In the genomic region with DNA sequence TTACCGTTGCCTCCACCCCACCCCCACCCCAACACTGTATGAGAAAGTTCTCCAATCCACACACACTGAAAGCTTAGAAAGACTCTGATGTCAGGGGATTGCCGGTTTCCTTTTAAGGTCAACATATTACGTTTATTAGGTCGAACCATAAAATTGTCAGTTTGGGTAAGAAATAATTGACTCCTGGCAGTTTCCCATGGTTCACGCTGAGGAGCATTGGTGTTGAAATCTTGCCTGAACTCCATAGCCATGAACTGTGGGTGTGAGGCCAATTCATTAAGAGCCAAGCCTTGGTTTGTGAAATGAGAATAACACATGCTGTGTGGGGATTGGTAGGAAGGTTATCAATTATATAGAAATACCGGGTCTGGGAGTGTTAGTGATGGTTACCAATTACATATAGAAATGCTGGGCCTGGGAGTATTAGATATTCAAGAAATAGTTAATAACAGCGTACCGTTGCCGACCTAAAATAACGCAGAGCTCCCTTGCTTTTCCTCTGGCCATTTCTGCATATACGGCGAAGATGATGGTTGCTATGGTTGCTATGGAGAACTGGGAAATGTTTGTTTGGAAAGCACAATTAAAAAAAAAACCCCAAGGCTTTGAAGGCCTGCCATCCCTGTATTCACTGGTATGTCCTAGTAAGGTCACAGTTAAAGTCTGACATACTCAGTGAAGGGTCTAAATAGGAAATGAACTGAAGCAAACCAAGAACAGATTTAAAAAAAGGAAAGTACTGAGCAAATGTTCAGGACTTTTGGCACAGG, we compare ENCODE assay signal across 23 mouse cellular contexts. TPM values are rescaled to one million over a fixed set of nuclear protein-coding genes. Genes with fewer than 3 reads are reported as not detected.
DNase-seq lines count a peak whose midpoint lies in the region; ATAC-seq and TF ChIP-seq lines count a peak whose summit lies in the region.
"Had no signal": no experiment of that assay in that cellular context is flagged by ENCODE, and none has a peak within 500 bp of the region (broad histone marks: within the 10 kb centered on the region; RNA-seq: fewer than 3 reads in every experiment).

No protein-coding gene starts in this region.

- TF ChIP-seq EP300 in lung, postnatal 0 days (IDR thresholded peaks at IDR 0.05): no peak

- no peak overlapping the region for H3K4me2 ChIP-seq in hindbrain, postnatal 0 days (ENCODE audit: low read depth, low read length)
- no peak overlapping the region for H3K4me2 ChIP-seq in hindbrain, embryonic 16.5 days (ENCODE audit: low read length)
- no peak overlapping the region for H3K4me2 ChIP-seq in lung, postnatal 0 days (replicated peaks; ENCODE audit: low read depth, low read length)
- H3K4me2 ChIP-seq: heart, embryonic 15.5 days; intestine, embryonic 15.5 days had no signal

- no peaks in the 10 kb centered on the region for H3K27me3 ChIP-seq in hindbrain, postnatal 0 days (ENCODE audit: insufficient read depth, low read length)
- H3K27me3 ChIP-seq in hindbrain, embryonic 16.5 days (replicated peaks; ENCODE audit: control insufficient read depth, insufficient read depth, low read length): no peaks in the 10 kb centered on the region
- H3K27me3 ChIP-seq in lung, postnatal 0 days (replicated peaks; ENCODE audit: insufficient read depth, low read length): no peaks in the 10 kb centered on the region
- no peaks in the 10 kb centered on the region for H3K27me3 ChIP-seq in embryonic facial prominence, embryonic 10.5 days (replicated peaks; ENCODE audit: low read depth, poor library complexity, severe bottlenecking)
- H3K27me3 ChIP-seq: heart, embryonic 15.5 days; intestine, embryonic 15.5 days had no signal

- no peak overlapping the region for H3K9ac ChIP-seq in hindbrain, postnatal 0 days (replicated peaks; ENCODE audit: low read length)
- H3K9ac ChIP-seq in hindbrain, embryonic 16.5 days (ENCODE audit: low read depth, low read length): no peak overlapping the region
- H3K9ac ChIP-seq in lung, postnatal 0 days (replicated peaks; ENCODE audit: low read depth): no peak overlapping the region
- H3K9ac ChIP-seq: forebrain, postnatal 0 days; heart, embryonic 15.5 days; intestine, embryonic 15.5 days; liver, postnatal 0 days had no signal

- no peak overlapping the region for H3K4me3 ChIP-seq in hindbrain, postnatal 0 days (ENCODE audit: low read length)
- H3K4me3 ChIP-seq in hindbrain, embryonic 16.5 days (ENCODE audit: low read length): no peak overlapping the region
- no peak overlapping the region for H3K4me3 ChIP-seq in lung, postnatal 0 days (ENCODE audit: low read depth, low read length)
- H3K4me3 ChIP-seq in lung, adult 2 months (replicated peaks; ENCODE audit: extremely low read depth, low read depth, low read length): no peak overlapping the region
- H3K4me3 ChIP-seq in embryonic facial prominence, embryonic 10.5 days: no peak overlapping the region
- H3K4me3 ChIP-seq: forebrain, embryonic 10.5 days; heart, embryonic 15.5 days; intestine, embryonic 15.5 days; megakaryocyte, embryonic 14.5 days had no signal

- DNase-seq in hindbrain, postnatal 0 days (ENCODE audit: low spot score): no peak
- DNase-seq in lung, postnatal 0 days (ENCODE audit: low spot score): peak; percentile 29
- no peak for DNase-seq in lung, adult 2 months
- peak; percentile 50 for DNase-seq in NIH3T3 (ENCODE audit: low read depth)
- peak; percentile 2 for DNase-seq in embryonic facial prominence, embryonic 10.5 days (ENCODE audit: low spot score)
- DNase-seq in left cerebral cortex, adult 18-20 months (ENCODE audit: low spot score in 2 of 2): no peak
- no peak for DNase-seq in thymus, postnatal 10 days (ENCODE audit: low spot score in 2 of 2)
- DNase-seq: cerebellum, adult 11 months; cerebellum, adult 9-11 months; gastrocnemius, postnatal 36 days; layer of hippocampus, adult 9-11 months; left cerebral cortex, postnatal 4 days; liver; liver, postnatal 0 days; thymus, postnatal 25 days had no signal

- peak overlapping the region; percentile 7; the same call in 1 of the 2 replicates for H3K27ac ChIP-seq in hindbrain, postnatal 0 days
- no peak overlapping the region for H3K27ac ChIP-seq in hindbrain, embryonic 16.5 days (ENCODE audit: low read depth, low read length)
- H3K27ac ChIP-seq in lung, postnatal 0 days (ENCODE audit: low read length): no peak overlapping the region
- no peak overlapping the region for H3K27ac ChIP-seq in embryonic facial prominence, embryonic 10.5 days (replicated peaks)
- H3K27ac ChIP-seq: heart, embryonic 15.5 days; intestine, embryonic 15.5 days; kidney, postnatal 0 days had no signal

- H3K4me1 ChIP-seq in hindbrain, postnatal 0 days (ENCODE audit: insufficient read depth, low read length): peaks cover 9% of the 10 kb centered on the region
- H3K4me1 ChIP-seq in hindbrain, embryonic 16.5 days (ENCODE audit: control insufficient read depth, insufficient read depth, low read depth, low read length): no peaks in the 10 kb centered on the region
- peaks cover 9% of the 10 kb centered on the region; the same call in 1 of the 2 replicates for H3K4me1 ChIP-seq in lung, postnatal 0 days (ENCODE audit: insufficient read depth, low read depth, low read length)
- H3K4me1 ChIP-seq in lung, adult 2 months (ENCODE audit: control insufficient read depth, insufficient read depth, low read length): peaks cover 2% of the 10 kb centered on the region; the same call in 1 of the 2 replicates
- H3K4me1 ChIP-seq in embryonic facial prominence, embryonic 10.5 days: peaks cover 26% of the 10 kb centered on the region
- H3K4me1 ChIP-seq: heart, embryonic 15.5 days; megakaryocyte, embryonic 14.5 days had no signal

- no peak for TF ChIP-seq CTCF in hindbrain, postnatal 0 days (IDR thresholded peaks at IDR 0.05; ENCODE audit: low read depth)
- TF ChIP-seq CTCF in lung, postnatal 0 days (IDR thresholded peaks at IDR 0.05): no peak
- no peak for TF ChIP-seq CTCF in lung, adult 2 months (IDR thresholded peaks at IDR 0.05; ENCODE audit: insufficient read depth, low read length)

- ATAC-seq in hindbrain, postnatal 0 days: no peak
- no peak for ATAC-seq in hindbrain, embryonic 16.5 days
- ATAC-seq in lung, postnatal 0 days: peak; percentile 34; the same call in 1 of the 2 replicates

- WGBS in hindbrain, postnatal 0 days: 65% methylated on average over 12 of the region's 12 CpGs
- 69% methylated on average over 12 of the region's 12 CpGs for WGBS in hindbrain, embryonic 16.5 days
- WGBS in lung, postnatal 0 days: 76% methylated on average over 12 of the region's 12 CpGs
- WGBS in lung, adult 2 months: 79% methylated on average over 12 of the region's 12 CpGs
- 89% methylated on average over 12 of the region's 12 CpGs for WGBS in embryonic facial prominence, embryonic 10.5 days

- no peaks in the 10 kb centered on the region for H3K9me3 ChIP-seq in hindbrain, postnatal 0 days (ENCODE audit: low read length)
- no peaks in the 10 kb centered on the region for H3K9me3 ChIP-seq in hindbrain, embryonic 16.5 days (ENCODE audit: control insufficient read depth, low read length)
- no peaks in the 10 kb centered on the region for H3K9me3 ChIP-seq in lung, postnatal 0 days (ENCODE audit: low read length)
- H3K9me3 ChIP-seq in embryonic facial prominence, embryonic 10.5 days: no peaks in the 10 kb centered on the region
- H3K9me3 ChIP-seq: forebrain, embryonic 10.5 days; heart, embryonic 15.5 days; intestine, embryonic 15.5 days; megakaryocyte, embryonic 14.5 days had no signal

- no peaks in the 10 kb centered on the region for H3K36me3 ChIP-seq in hindbrain, postnatal 0 days (ENCODE audit: insufficient read depth, low read length)
- H3K36me3 ChIP-seq in hindbrain, embryonic 16.5 days (ENCODE audit: control insufficient read depth, insufficient read depth, low read length): no peaks in the 10 kb centered on the region
- no peaks in the 10 kb centered on the region; the same call in 1 of the 2 replicates for H3K36me3 ChIP-seq in lung, postnatal 0 days (ENCODE audit: insufficient read depth, low read length)
- no peaks in the 10 kb centered on the region for H3K36me3 ChIP-seq in embryonic facial prominence, embryonic 10.5 days (replicated peaks)
- H3K36me3 ChIP-seq: forebrain, embryonic 10.5 days; heart, embryonic 15.5 days; intestine, embryonic 15.5 days had no signal

- no peak for TF ChIP-seq POLR2A in lung, adult 2 months (IDR thresholded peaks at IDR 0.05; ENCODE audit: borderline replicate concordance, extremely low read depth, low read depth, low read length)

RNA-seq across cellular contexts. Expression of a gene that starts 28.7 kb away (rescaled TPM):
- 13.2 and 15.5 TPM in 2 replicates for total RNA-seq in hindbrain, postnatal 0 days (2014; rRNA removed)
- 10.4 and 10.5 TPM in 2 replicates for polyA plus RNA-seq in hindbrain, postnatal 0 days (2015; fragmentation: Nextera tagmentation; extraction: Ambion mirVana)
- 10.8 and 11.3 TPM in 2 replicates for polyA plus RNA-seq in hindbrain, embryonic 16.5 days (2015; fragmentation: Nextera tagmentation; extraction: Ambion mirVana)
- 12.3 and 12.9 TPM in 2 replicates for polyA plus RNA-seq in lung, postnatal 0 days (2015; fragmentation: Nextera tagmentation; extraction: Ambion mirVana)
- 4.2 and 4.9 TPM in 2 replicates for polyA plus RNA-seq in lung, adult 2 months (2012; rRNA removed)
- polyA plus RNA-seq in embryonic facial prominence, embryonic 10.5 days (2016; fragmentation: Nextera tagmentation; extraction: Ambion mirVana): 3.3 and 3.9 TPM in 2 replicates
- 1 to 10 TPM; 5.6 TPM for total RNA-seq in left cerebral cortex, adult 18-20 months (2021)
- total RNA-seq: MEL had no signal

RNA-seq across cellular contexts. Expression of a gene that starts 28.9 kb away (rescaled TPM):
- total RNA-seq in hindbrain, postnatal 0 days (2014; rRNA removed): 2.7 and 6.7 TPM in 2 replicates
- 4.7 and 5.0 TPM in 2 replicates for polyA plus RNA-seq in hindbrain, postnatal 0 days (2015; fragmentation: Nextera tagmentation; extraction: Ambion mirVana)
- 4.5 and 4.9 TPM in 2 replicates for polyA plus RNA-seq in hindbrain, embryonic 16.5 days (2015; fragmentation: Nextera tagmentation; extraction: Ambion mirVana)
- polyA plus RNA-seq in lung, postnatal 0 days (2015; fragmentation: Nextera tagmentation; extraction: Ambion mirVana): 8.9 and 9.0 TPM in 2 replicates
- polyA plus RNA-seq in lung, adult 2 months (2012; rRNA removed): 19.8 and 24.8 TPM in 2 replicates
- polyA plus RNA-seq in embryonic facial prominence, embryonic 10.5 days (2016; fragmentation: Nextera tagmentation; extraction: Ambion mirVana): 2.3 and 4.3 TPM in 2 replicates
- 1 to 10 TPM; 5.6 to 7.3 TPM for total RNA-seq in left cerebral cortex, adult 18-20 months (2021)

Comparison
In these comparisons a context has a peak if more than half of its experiments do, and no peak if none do; other contexts are left out.
1. DNase-seq: peak in lung, postnatal 0 days (single experiment), NIH3T3 (single experiment) and embryonic facial prominence, embryonic 10.5 days (single experiment); none in hindbrain, postnatal 0 days (single experiment), lung, adult 2 months (single experiment), left cerebral cortex, adult 18-20 months (0 of 2) and thymus, postnatal 10 days (0 of 2).